Mouse (Mus musculus): ENCODE data around the gene Zscan12. TPM values are rescaled to one million over a fixed set of nuclear protein-coding genes. Genes with fewer than 3 reads are reported as not detected.

Zscan12 gene
- polyA plus RNA-seq, 1 experiment from 2014 or later: 5.5 TPM

GRCm38 (mm10) chr13:21402848-21403247 is 40.2 kb downstream of the Zscan12 start:
- H3K9me3 ChIP-seq (replicated peaks): no peaks in the 10 kb centered on the region
- H3K4me1 ChIP-seq: peaks cover 38% of the 10 kb centered on the region
- peak overlapping the region; percentile 82 for H3K27ac ChIP-seq
- ATAC-seq: peak; percentile 38; the same call in 1 of the 2 replicates
- peak overlapping the region; percentile 84 for H3K9ac ChIP-seq
- WGBS (ENCODE audit: insufficient replicate concordance): 0% methylated on average over 2 of the region's 2 CpGs
- peak overlapping the region; percentile 82 for H3K4me3 ChIP-seq
- no peaks in the 10 kb centered on the region for H3K27me3 ChIP-seq (replicated peaks)
- H3K4me2 ChIP-seq: peak overlapping the region; percentile 80
- peaks cover 22% of the 10 kb centered on the region for H3K36me3 ChIP-seq

GRCm38 (mm10) chr13:21407341-21407740 is 44.7 kb downstream of the Zscan12 start:
- no peak overlapping the region; the same call in 1 of the 2 replicates for H3K27ac ChIP-seq
- 77% methylated on average over 11 of the region's 11 CpGs for WGBS (ENCODE audit: insufficient replicate concordance)
- no peak for ATAC-seq

GRCm38 (mm10) chr13:21407969-21408804 is 45.6 kb downstream of the Zscan12 start:
- ATAC-seq: peak; percentile 86
- Histone ChIP-seq H3K4me1 (peaks cover 26% of the 10 kb centered on the region), H3K27ac (peak overlapping the region; percentile 78), H3K4me3 (peak overlapping the region; percentile 56), H3K27me3 (replicated peaks) (no peaks in the 10 kb centered on the region), H3K36me3 (no peaks in the 10 kb centered on the region), H3K9me3 (replicated peaks) (no peaks in the 10 kb centered on the region), H3K9ac (peak overlapping the region; percentile 75), H3K4me2 (peak overlapping the region; percentile 78)
- WGBS (ENCODE audit: insufficient replicate concordance): 3% methylated on average over 27 of the region's 27 CpGs

More at GRCm38 (mm10) chr13:21407341-21407740, 44.7 kb downstream of the Zscan12 start:
- Histone ChIP-seq H3K9ac (no peak overlapping the region), H3K36me3 (no peaks in the 10 kb centered on the region), H3K4me1 (peaks cover 22% of the 10 kb centered on the region), H3K9me3 (replicated peaks) (no peaks in the 10 kb centered on the region), H3K4me2 (peak overlapping the region; percentile 78), H3K27me3 (replicated peaks) (no peaks in the 10 kb centered on the region), H3K4me3 (no peak overlapping the region)

- H3K27me3 ChIP-seq (replicated peaks): no peaks in the 10 kb centered on the region
- H3K27ac ChIP-seq: peak overlapping the region; percentile 78
- H3K9ac ChIP-seq: peak overlapping the region; percentile 75
- H3K4me3 ChIP-seq: peak overlapping the region; percentile 56
- WGBS (ENCODE audit: insufficient replicate concordance): 58% methylated on average over 11 of the region's 11 CpGs
- no peaks in the 10 kb centered on the region for H3K9me3 ChIP-seq (replicated peaks)
- peak overlapping the region; percentile 78 for H3K4me2 ChIP-seq
- no peak for ATAC-seq
- H3K36me3 ChIP-seq: no peaks in the 10 kb centered on the region
- peaks cover 31% of the 10 kb centered on the region for H3K4me1 ChIP-seq
Measured at GRCm38 (mm10) chr13:21408805-21409459, 46.3 kb downstream of the Zscan12 start.

GRCm38 (mm10) chr13:21414231-21415212 is 51.9 kb downstream of the Zscan12 start:
- Histone ChIP-seq H3K4me3 (peak overlapping the region; percentile 8; the same call in 1 of the 2 replicates), H3K4me2 (peak overlapping the region; percentile 65), H3K36me3 (no peaks in the 10 kb centered on the region), H3K27ac (peak overlapping the region; percentile 97), H3K4me1 (peaks cover 66% of the 10 kb centered on the region), H3K9me3 (replicated peaks) (no peaks in the 10 kb centered on the region), H3K9ac (peak overlapping the region; percentile 65), H3K27me3 (replicated peaks) (no peaks in the 10 kb centered on the region)
- WGBS (ENCODE audit: insufficient replicate concordance): 31% methylated on average over 14 of the region's 15 CpGs
- ATAC-seq: peak; percentile 81

- H3K27me3 ChIP-seq (replicated peaks): no peaks in the 10 kb centered on the region
- peak overlapping the region; percentile 97 for H3K27ac ChIP-seq
- H3K36me3 ChIP-seq: no peaks in the 10 kb centered on the region
- H3K9ac ChIP-seq: peak overlapping the region; percentile 65
- WGBS (ENCODE audit: insufficient replicate concordance): 34% methylated on average over 4 of the region's 4 CpGs
- peak overlapping the region; percentile 8; the same call in 1 of the 2 replicates for H3K4me3 ChIP-seq
- peaks cover 72% of the 10 kb centered on the region for H3K4me1 ChIP-seq
- H3K4me2 ChIP-seq: peak overlapping the region; percentile 65
- no peaks in the 10 kb centered on the region for H3K9me3 ChIP-seq (replicated peaks)
- peak; percentile 42 for ATAC-seq
Measured at GRCm38 (mm10) chr13:21415266-21415665, 52.6 kb downstream of the Zscan12 start.

GRCm38 (mm10) chr13:21415750-21416149 is 53.1 kb downstream of the Zscan12 start:
- Histone ChIP-seq H3K27me3 (replicated peaks) (no peaks in the 10 kb centered on the region), H3K9ac (0 out of 2 replicates have a peak overlapping the region, but pooled peaks have one; percentile 6), H3K4me1 (peaks cover 76% of the 10 kb centered on the region), H3K4me3 (no peak overlapping the region), H3K9me3 (replicated peaks) (no peaks in the 10 kb centered on the region), H3K27ac (peak overlapping the region; percentile 97), H3K4me2 (peak overlapping the region; percentile 65), H3K36me3 (no peaks in the 10 kb centered on the region)
- ATAC-seq: no peak
- WGBS (ENCODE audit: insufficient replicate concordance): 65% methylated on average over 2 of the region's 2 CpGs

- no peak overlapping the region for H3K4me2 ChIP-seq
- ATAC-seq: no peak
- 81% methylated on average over 6 of the region's 6 CpGs for WGBS (ENCODE audit: insufficient replicate concordance)
- no peak overlapping the region for H3K9ac ChIP-seq
- peaks cover 77% of the 10 kb centered on the region for H3K4me1 ChIP-seq
- H3K9me3 ChIP-seq (replicated peaks): no peaks in the 10 kb centered on the region
- no peak overlapping the region for H3K4me3 ChIP-seq
- H3K36me3 ChIP-seq: no peaks in the 10 kb centered on the region
- H3K27ac ChIP-seq: peak overlapping the region; percentile 62
- no peaks in the 10 kb centered on the region for H3K27me3 ChIP-seq (replicated peaks)
Measured at GRCm38 (mm10) chr13:21417298-21418010, 54.8 kb downstream of the Zscan12 start.

GRCm38 (mm10) chr13:21418865-21419264 is 56.2 kb downstream of the Zscan12 start:
- peak overlapping the region; percentile 56 for H3K4me2 ChIP-seq
- ATAC-seq: peak; percentile 95
- no peaks in the 10 kb centered on the region for H3K36me3 ChIP-seq
- peak overlapping the region; percentile 92 for H3K27ac ChIP-seq
- peak overlapping the region; percentile 59 for H3K9ac ChIP-seq
- 18% methylated on average over 6 of the region's 6 CpGs for WGBS (ENCODE audit: insufficient replicate concordance)
- H3K4me3 ChIP-seq: no peak overlapping the region
- no peaks in the 10 kb centered on the region for H3K9me3 ChIP-seq (replicated peaks)
- H3K4me1 ChIP-seq: peaks cover 77% of the 10 kb centered on the region
- no peaks in the 10 kb centered on the region for H3K27me3 ChIP-seq (replicated peaks)

Data from liver, embryonic 12.5 days (tissue).